Mouse (Mus musculus): Measurements from ENCODE around the gene Tmem223.

- TF ChIP-seq POLR2A (IDR thresholded peaks at IDR 0.05; ENCODE audit: extremely low read depth, insufficient read depth, low read length) (no peak), CTCF (IDR thresholded peaks at IDR 0.05; ENCODE audit: extremely low read depth, insufficient read depth, low read length) (peak; percentile 11; the same call in 1 of the 2 replicates)
Measured at GRCm38 (mm10) chr19:8815812-8816211, 45.0 kb downstream of the Tmem223 start.

Data from cortical plate, adult 2 months (tissue).